Mouse (Mus musculus): ENCODE data around the gene Syt9. TPM values are rescaled to one million over a fixed set of nuclear protein-coding genes. Genes with fewer than 3 reads are reported as not detected.
"Not testable (repeated sequence)": the region's sequence is repeated elsewhere in the genome, so short reads cannot be mapped to it uniquely, and the experiment has no call there.

The Syt9 gene
- total RNA-seq, 2 experiments from 2014 or later: 8.3 to 10.8 TPM

DNA sequence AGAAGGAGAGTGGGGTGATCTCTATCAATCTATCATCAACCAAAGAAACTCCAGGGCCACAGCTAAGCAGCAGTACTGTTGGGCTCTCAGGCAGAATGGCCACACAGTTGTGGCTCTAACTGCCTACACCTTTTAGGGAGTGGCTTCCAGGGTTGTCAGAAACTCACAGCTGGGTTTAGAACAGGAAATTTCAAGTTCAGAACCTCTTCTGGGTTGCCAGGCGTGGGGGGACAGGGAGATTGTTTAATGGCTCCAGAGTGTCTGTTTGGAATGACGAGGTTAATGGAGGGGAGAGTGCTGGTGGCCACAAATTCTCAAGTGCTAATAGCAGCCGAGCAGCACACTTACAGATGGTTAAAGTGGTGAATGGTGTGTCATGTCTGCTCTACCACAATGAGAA, 92.4 kb downstream of the Syt9 start:
- no peak for TF ChIP-seq CTCF (IDR thresholded peaks at IDR 0.05)
- DNase-seq (ENCODE audit: extremely low spot score in 1 of 2, low spot score in 2 of 2): no peak
- intact Hi-C loops (cut with DNase I): loop anchor here (10.0 kb wide), 1 partner anchor 62 kb away; no protein-coding TSS in a partner anchor
- no peak overlapping the region for H3K4me3 ChIP-seq
- H3K27ac ChIP-seq: no peak overlapping the region

- Histone ChIP-seq H3K4me3 (no peak overlapping the region), H3K27ac (no peak overlapping the region)
- no peak for TF ChIP-seq CTCF (IDR thresholded peaks at IDR 0.05)
- no peak for DNase-seq (ENCODE audit: extremely low spot score in 1 of 2, low spot score in 2 of 2)
- intact Hi-C loops (cut with DNase I): loop anchor here (10.0 kb wide), 1 partner anchor 60 kb away; no protein-coding TSS in a partner anchor
Measured at GRCm38 (mm10) chr7:107465081-107465480, 94.6 kb downstream of the Syt9 start.

GRCm38 (mm10) chr7:107478979-107479965, 108.7 kb downstream of the Syt9 start:
- H3K27ac ChIP-seq: no peak overlapping the region
- no peak overlapping the region for H3K4me3 ChIP-seq
- no peak for TF ChIP-seq CTCF (IDR thresholded peaks at IDR 0.05)
- no peak for DNase-seq (ENCODE audit: extremely low spot score in 1 of 2, low spot score in 2 of 2)
- intact Hi-C loops (cut with DNase I): no loop called here

GRCm38 (mm10) chr7:107485709-107486108, 115.2 kb downstream of the Syt9 start:
- H3K27ac ChIP-seq; H3K4me3 ChIP-seq; intact Hi-C loops (cut with DNase I); DNase-seq (ENCODE audit: extremely low spot score in 1 of 2, low spot score in 2 of 2): not testable (repeated sequence)

DNA sequence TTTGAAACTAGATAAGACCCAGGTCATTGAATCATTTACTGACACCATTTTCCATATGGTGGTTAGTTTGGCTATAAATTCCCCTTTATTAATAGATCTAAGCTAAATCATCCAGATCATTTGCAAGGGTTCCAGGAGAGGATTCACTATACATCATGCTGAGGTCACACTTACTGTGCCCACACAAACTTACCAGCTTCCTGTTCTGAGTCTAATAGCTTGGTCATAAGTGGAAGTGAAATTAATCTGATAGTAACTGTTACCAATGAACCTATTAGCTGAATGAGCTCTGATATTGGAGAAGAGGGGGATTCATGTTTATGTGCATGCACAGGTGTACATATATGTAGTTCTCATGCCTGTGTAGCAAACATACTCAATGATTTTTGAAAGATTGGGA, 124.9 kb downstream of the Syt9 start:
- Histone ChIP-seq H3K27ac (no peak overlapping the region), H3K4me3 (no peak overlapping the region)
- DNase-seq (ENCODE audit: extremely low spot score in 1 of 2, low spot score in 2 of 2): no peak
- intact Hi-C loops (cut with DNase I): no loop called here
- TF ChIP-seq CTCF (IDR thresholded peaks at IDR 0.05): no peak

GRCm38 (mm10) chr7:107496923-107497322, 126.4 kb downstream of the Syt9 start:
- H3K27ac ChIP-seq: no peak overlapping the region
- TF ChIP-seq CTCF (IDR thresholded peaks at IDR 0.05): no peak
- intact Hi-C loops (cut with DNase I): no loop called here
- DNase-seq (ENCODE audit: extremely low spot score in 1 of 2, low spot score in 2 of 2): peak in 1 of 2 experiments; percentile 35
- H3K4me3 ChIP-seq: no peak overlapping the region

GRCm38 (mm10) chr7:107500641-107501040, 130.1 kb downstream of the Syt9 start:
- no peak for TF ChIP-seq CTCF (IDR thresholded peaks at IDR 0.05)
- intact Hi-C loops (cut with DNase I): loop anchor here (5.0 kb wide), 1 partner anchor 128 kb away; the partner anchor contains the start of gene Syt9
- DNase-seq (ENCODE audit: extremely low spot score in 1 of 2, low spot score in 2 of 2): no peak
- H3K4me3 ChIP-seq: no peak overlapping the region
- no peak overlapping the region for H3K27ac ChIP-seq

- TF ChIP-seq CTCF (IDR thresholded peaks at IDR 0.05): no peak
- intact Hi-C loops (cut with DNase I): loop anchor here (5.0 kb wide), 1 partner anchor 133 kb away; the partner anchor contains the start of gene Syt9
- DNase-seq (ENCODE audit: extremely low spot score in 1 of 2, low spot score in 2 of 2): no peak
- H3K27ac ChIP-seq: no peak overlapping the region
- H3K4me3 ChIP-seq: no peak overlapping the region
Measured at GRCm38 (mm10) chr7:107504761-107505712, 134.5 kb downstream of the Syt9 start.

- no peak overlapping the region for H3K4me3 ChIP-seq
- no peak for DNase-seq (ENCODE audit: extremely low spot score in 1 of 2, low spot score in 2 of 2)
- no peak overlapping the region for H3K27ac ChIP-seq
- intact Hi-C loops (cut with DNase I): no loop called here
- no peak for TF ChIP-seq CTCF (IDR thresholded peaks at IDR 0.05)
Measured at GRCm38 (mm10) chr7:107507920-107508319, 137.4 kb downstream of the Syt9 start.

DNA sequence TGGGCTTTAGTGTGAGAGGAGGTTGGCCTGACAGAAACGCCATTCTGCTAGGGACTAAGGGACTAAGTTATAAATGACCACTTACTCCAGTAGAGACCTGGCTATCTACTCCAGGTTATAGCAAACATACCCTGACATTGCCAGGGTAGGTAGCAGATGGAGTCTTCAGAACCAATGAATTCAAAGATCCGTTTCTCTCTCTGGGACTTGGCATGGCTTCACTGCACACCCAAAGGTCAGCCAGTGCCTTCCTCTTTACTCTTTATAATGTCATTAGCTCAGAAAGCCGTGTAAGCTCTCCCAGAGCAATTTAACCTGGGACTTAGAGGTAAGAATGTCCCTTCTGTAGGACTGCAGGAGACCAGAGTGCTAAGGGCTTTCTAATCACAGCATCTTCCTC, 139.2 kb downstream of the Syt9 start:
- no peak for TF ChIP-seq CTCF (IDR thresholded peaks at IDR 0.05)
- DNase-seq (ENCODE audit: extremely low spot score in 1 of 2, low spot score in 2 of 2): no peak
- Histone ChIP-seq H3K27ac (no peak overlapping the region), H3K4me3 (no peak overlapping the region)
- intact Hi-C loops (cut with DNase I): no loop called here

DNA sequence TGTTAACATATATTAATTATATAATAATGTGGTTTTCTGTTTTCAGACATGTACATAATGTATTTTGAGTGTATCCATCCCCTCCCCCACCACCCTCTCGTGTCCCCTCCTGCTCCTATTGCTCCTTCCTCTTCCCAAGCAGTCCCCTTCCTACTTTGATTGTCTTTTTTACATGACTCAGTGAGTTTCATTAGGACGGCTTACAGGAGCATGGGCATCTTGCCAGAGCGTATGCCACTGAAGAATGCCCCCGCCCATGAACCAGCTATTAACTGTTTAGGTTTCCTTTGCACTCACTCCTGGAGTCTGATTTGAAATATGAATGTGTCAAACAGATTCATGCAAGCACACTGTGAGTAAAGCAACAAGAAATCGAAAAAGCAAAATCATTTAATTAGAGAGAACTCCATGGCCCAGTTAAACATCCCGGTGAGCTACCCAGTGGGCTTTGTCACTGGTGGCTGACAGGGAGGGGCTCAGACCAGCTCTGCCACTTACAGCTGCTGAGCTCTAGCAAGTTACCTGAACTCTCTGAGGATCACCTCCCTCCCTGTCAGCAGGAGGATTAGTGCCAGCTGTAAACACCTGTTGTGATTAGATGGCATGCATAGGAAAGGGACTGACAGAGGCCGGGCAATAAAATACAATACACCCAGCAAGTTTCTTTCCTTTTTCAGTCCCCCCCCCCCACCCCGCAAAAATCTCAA, 146.3 kb downstream of the Syt9 start:
- H3K4me3 ChIP-seq: no peak overlapping the region
- no peak for DNase-seq (ENCODE audit: extremely low spot score in 1 of 2, low spot score in 2 of 2)
- no peak for TF ChIP-seq CTCF (IDR thresholded peaks at IDR 0.05)
- intact Hi-C loops (cut with DNase I): no loop called here
- H3K27ac ChIP-seq: no peak overlapping the region
